Mouse (Mus musculus): ENCODE results near the gene Rplp2.
"Not testable (repeated sequence)": the region's sequence is repeated elsewhere in the genome, so short reads cannot be mapped to it uniquely, and the experiment has no call there.

Rplp2 gene

DNA sequence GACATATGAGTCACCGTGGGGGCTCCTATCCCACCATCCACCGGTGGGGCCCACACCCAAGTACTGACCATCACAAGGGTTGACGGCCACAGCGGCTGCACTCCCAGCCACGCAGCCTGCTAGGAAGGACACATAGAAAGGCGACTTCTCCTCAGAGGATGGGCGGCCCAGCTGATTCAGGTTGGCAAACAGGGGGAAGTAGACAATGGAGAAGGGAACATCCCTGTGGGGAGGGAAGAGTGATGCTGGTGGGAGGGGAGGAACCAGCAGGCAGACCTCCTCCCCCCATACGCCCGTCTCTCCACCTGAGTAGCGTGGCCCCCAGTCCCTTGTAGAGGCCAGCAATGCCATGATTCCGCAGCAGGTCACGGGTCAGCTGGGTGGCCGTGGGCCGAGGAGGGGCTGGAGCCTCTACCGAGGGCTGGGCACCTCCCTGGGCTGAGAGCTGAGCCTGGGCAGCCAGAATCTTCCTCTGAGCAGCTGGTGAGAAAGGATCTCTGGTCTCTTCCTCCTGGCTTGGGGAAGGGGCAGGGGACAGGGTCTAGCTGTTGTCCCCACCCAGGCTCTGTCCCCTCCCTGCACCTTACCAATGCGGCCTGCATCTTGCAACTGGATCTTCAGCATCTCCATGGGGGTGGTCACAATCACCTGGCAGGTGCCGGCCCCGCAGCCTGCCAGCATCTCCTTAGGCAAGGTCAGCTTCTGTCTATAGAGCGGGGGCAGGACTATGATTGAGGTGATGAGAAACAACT lies 15.6 kb upstream of the Rplp2 start:
- no peak for DNase-seq

DNA sequence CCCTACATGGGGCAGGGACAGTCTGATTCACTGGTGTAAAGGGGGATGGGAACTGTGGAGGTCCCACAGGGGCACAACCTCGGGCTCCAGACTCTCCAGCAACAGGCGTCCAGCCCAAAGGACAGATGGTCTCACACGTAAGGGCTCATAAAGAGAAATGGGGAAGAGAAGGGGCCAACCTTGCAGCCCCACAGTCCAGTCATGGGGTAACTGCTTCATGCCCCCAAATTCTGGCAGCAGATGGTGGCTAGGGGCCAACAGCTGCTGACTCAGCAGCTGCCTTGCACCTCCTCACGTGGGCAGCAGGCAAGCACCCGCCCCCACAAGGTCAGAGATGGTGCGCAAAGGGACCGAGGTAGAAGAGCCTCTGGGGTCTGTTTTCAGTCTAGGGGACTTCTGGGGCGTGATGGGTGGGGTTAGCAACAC lies 15.0 kb upstream of the Rplp2 start:
- DNase-seq: peak; percentile 50 to 82

DNA sequence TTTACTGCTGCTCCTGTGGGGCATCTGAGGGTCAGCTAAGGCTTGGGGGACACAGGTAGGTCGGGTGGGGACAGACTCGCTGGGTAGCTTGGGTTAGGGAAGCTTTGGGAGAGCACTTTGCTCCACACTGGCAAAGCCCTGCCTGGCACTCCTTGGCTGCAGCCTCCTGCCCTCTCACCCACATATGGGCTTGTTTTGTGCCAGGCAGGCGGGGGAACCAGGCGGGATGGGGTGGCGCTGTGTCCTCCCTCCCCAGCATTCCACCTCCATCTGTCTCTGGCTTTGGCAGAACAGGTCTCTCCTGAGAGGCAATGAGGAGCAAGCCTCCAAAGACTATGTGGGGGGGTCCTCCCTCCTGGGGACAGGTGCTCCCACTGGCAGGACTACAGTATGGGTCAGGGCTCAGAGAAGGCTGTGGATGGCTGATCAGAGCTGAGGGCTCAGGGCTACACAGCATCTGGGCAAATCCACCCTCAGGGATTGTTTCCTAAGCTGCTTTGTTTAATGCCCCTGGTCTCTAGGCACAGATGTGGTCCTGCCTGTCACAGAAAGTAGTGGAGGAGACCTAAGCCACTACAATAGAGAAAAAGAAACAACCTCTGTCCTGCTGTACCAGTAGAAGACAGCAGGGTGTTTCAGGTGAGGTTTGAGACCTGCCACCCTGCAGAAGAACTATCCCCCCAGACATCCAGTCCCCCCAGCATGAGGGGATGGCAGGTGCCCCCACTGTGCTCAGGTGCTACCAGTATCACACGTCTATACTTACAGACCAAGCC lies 14.2 kb upstream of the Rplp2 start:
- DNase-seq: peak; percentile 69 to 92

DNA sequence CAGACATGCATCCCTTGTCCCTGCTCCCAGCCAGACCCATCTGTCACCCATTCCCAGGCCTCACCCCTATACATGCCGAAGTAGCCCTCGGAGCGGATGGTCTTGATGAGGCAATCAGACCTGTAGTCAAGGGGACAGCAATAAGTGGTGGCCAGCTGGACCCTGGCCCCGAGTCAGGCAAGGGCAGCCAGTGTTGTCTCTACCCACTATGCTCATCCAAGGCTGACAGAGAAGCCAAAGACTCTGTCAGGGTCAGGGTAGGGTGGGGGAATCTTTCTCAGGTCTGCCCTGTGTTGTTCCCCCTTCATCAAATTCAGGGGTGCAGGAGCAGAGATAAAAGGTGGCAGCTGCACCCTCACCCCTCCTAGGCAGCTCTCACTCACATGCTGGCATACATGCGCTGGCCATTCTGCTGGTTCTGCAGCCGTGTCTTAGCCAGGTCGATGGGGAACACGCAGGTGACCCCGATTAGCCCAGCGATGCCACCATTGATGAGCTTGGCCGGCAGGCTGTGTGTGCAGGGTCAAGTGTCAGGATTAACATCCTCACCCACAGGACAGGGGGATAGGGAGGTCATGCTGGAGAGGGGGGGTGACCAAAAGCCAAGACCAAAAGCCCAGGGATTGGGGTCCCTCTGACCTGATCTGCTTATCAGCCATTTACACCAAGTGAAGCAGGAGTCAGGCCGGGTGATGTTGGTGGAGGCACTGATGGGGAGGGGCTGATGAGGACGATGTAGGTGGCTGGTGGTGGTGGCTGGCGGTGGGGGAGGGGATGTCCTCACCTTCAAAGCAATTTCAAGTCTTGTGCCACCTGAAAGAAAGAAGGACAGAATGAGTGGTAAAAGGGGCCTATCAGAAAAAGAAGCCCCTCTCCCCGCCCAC lies 13.4 kb upstream of the Rplp2 start:
- DNase-seq: no peak

DNA sequence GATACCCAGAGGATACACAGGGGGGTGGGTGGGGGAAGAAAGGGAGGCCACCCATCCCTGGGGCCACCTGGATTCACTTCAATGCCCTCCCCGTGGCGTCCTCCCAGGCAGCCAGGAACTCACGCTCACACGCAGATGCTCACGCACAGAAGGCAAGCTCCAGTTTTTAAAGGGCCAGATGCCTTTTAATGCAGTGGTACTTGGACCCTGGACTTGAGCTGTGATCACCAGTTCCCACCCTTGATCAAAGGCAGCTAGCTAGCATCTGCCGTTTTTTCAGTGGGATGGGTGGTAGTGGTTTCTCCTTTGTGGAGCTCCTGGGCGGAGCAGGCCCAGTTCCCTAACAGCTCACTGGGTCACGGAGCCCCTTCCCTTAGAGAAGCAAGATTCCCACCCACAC lies 12.7 kb upstream of the Rplp2 start:
- peak; percentile 49 to 70 for DNase-seq

DNA sequence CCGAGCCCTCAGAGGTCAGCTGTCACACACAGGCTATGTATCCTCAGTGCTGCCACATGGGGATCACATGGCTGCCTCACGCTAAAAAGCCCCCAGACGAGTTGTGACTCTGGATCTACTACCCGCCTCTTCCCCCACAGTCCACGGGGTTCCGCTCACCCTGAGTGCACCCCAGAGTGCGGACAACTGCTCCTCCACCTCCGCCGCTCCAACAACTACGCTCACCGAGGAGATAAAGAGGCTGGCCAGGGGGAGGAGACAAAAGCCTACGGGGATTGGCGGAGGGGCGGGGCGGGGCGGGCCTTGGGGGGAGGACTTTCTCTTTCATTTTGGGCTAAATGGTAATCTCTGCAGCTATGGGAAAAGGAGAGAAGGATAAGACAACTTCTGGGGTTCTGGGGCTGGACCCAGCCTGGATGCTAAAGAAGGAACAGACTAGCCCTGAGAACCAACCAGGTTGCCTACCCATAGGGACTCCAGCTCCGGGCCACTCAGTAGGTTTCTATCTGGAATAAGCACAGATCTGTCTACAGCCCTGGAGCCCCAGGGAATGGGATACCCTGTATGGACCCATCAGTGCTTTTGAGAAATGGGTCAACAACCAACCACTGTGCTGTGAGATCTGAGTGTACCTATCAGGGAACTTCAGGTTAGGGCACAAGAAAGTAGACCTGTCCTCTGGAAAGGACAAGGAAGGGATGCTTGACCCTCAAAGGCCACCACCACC lies 11.9 kb upstream of the Rplp2 start:
- peak; percentile 70 to 83 for DNase-seq

DNA sequence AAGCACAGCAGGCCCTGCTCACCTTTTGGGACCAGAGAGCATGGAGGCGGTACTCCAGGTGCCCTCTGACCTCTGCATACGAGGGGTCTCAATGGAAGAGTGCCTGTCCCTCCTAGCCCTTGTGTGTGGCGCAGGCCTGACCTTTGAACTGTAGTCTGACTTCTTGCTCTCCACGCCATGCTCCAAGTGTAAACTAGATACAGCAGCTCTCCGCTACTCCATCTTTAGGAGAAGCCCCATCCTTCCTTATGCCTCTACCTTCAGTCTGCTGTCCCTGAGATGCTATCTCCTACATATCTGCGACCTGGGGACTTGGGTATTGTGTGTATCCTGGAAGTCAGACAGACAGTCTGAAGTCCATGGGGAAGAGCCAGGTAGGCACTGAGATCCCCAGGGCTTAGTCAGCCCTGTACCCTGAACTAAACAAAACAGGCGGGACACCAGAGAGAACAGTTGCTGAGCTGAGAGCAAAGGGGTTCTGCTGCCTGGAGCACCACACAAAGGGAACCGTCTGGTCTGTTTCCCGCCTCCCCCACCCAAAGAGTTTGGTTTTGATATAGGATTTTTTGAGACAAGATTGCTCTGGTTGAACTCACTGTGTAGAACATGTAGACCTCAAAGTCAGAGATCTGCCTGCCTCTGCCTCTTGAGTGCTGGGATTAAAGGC lies 11.2 kb upstream of the Rplp2 start:
- DNase-seq: peak in 1 of 2 experiments; percentile 52

DNA sequence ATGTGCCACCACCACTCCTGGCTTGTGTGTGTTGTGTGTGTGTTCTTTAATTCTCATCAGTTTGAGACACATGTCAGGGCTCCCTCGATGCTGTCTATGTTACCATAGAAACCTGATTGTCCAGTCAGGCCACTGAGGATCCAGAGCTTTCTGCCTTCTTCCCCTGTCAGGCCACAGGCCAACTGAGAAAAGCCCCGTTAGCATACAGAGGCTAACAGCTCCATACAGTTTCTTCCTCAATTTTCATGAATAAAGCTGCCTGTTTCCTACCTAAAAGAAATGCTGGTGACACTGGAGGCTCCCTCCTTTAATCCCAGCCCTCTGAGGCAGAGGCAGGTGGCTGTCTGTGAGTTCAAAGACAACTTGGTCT lies 10.7 kb upstream of the Rplp2 start:
- no peak for DNase-seq

DNA sequence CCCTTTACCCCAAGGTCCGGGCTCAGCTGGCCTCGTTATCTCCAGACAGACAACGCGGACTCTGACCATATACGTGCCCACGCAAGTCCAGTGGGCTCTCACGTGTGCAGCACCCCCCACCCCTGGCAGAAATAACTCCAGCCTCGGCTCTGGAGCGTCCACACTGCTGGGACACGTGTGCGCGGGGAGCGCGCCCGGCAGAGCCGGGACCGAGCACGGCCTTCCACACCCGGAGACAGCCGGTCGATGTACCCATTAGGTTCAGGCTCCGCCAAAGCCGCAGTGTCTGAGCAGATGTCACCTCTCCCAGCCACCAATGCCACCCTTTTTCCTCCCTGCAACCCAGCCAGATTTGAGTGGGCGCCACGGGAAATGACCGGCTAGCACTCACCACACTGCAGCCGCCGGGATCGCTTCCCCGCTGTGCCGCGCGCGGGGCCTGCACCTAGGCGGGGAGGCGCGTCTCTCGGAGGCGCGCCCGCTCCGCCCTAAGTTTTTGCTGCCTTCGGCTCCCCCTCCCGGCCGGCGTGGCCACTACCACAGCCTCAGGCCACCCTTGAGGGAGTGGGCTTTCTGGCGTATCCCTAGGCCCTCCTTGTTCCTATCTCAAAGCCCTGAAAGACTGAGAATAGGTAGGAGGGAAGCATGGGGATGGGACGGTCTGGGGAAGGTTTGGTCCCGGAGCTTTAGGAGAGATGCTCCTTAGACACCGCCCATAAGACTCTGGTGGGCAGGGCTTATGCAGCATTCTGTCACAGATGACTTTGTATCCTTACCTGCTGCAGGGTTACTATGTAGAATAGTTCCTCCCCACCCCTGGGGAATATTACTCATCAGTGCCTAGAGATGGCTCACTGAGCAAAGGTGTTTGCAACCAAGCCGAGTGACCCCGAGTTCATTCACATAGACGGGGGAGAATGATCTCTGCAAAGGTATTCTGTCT lies 9.7 kb upstream of the Rplp2 start, which contains the start of gene Slc25a22:
TSS of gene Slc25a22 (minus strand) at position 715 of the 943 bp plus-strand sequence.
- DNase-seq: peak; percentile 84 to 89

DNA sequence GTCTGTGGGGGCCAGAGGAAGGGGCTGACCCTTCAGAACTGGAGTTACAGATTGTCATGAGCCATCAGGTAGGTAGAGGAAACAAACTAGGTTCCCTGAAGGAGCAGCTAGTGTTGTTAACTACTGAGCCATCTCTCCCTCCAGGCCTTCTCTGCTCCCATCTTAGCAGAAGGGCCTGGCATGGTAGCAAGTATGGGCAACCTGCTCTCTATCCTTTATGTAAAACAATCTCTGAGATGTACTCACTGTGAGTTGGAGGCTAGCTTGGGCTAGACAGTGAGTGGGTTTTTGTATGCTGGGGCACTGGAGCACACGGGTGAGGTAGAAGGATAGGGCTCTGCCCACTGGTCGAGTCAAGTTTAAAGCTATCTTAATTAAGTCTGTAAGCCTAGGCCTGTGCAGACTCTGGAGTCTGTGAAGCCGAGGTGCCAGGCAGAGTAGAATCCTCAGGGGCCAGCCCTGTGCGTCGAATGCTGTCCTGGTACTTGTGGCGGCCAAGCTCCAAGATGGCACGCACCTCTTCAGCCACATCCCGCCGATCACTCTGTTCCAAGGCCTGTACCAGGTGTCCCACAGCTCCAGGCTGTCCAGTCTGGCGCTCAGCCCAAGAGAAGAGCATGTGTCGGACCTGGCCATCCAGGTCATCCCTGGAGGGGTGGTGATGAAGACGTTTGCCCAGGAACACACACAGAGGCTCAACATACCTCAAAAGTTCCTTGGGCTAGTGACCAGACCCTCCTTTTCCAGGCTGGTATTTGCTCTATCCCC lies 8.8 kb upstream of the Rplp2 start:
- peak in 1 of 2 experiments; percentile 44 for DNase-seq

DNA sequence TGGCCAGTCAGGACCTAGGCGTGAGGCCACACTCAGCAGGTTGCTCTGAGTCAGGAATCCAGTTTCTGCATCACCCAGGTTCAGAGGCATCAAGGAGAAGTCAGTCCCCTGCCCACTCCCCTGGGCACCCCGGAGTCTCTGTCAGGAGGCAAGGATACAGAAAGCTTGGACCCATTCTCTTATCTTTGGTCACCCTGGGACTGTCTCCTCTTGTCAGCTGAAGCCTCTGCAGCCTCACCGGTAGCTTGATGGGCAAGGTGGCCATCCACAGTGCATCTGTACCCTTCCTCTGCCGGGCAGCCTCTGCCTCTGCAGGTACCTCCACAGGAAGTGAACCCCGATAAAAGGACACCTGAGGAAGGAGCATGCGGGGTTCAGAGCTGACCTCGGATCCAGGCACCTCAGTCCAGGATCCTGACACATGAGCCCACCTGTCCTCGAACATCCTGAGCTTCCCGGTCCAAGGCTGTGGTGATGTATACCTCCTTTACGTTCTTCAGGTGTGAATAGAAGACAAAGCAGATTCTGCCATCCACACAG lies 8.0 kb upstream of the Rplp2 start:
- no peak for DNase-seq

DNA sequence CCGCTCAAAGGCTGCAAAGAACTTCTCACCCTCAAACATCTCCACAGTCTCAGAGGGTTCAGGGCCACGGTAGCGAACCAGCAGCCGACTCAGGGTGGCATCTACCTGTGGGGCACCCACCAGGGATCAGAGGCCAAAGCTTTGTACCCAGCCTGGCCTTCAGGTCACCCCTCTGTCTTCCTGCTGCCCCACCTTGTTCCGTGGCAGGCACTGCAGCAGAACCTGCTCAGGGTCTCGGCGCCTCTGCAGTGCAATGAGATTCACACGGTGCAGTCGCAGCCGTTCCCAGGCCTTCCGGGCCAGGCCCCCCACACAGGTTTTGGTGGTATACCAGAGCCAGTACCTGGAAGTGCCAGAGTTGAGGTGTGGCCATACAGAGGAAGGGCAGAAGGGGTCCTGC lies 7.4 kb upstream of the Rplp2 start:
- no peak for DNase-seq

DNA sequence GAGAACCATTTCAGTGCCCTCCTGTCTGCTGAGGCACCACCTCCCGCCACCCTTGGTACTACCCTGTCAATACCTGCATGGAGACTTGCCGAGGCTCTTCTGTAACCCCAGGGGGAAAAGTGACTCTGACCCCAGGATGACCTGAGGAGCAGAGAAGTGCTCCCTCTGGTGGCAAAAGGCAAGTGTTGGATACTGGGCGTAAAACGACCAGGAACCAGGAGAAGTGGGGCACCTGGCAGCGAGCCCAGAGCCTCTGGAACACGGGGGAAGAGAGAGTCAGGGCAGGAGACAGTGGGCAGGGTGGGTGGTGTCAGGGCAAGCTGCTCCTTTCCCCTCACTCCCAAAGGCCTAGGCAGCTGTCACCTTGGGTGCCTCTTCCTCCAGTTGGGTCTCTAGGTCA lies 6.6 kb upstream of the Rplp2 start:
- DNase-seq: peak; percentile 85

DNA sequence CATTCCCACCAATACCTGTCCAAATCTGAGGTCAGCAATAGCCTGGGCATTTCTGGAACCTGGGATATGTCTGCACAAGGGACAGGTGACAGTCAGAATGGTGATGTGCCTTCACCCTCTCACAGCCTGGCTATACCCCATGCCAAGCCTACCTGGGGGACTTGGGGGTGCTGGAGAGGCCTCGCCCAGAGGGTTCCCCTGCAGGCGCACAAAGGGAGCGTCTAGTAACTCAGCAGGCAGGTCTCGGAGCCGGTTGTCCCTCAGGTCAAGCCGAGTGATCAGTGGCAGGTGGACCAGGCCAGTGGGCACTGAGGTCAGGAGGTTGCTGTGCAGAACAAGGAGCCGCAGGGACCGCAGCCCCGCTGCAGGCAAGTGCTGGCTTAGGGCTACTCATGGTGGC lies 5.7 kb upstream of the Rplp2 start:
- DNase-seq: peak in 1 of 2 experiments; percentile 41

DNA sequence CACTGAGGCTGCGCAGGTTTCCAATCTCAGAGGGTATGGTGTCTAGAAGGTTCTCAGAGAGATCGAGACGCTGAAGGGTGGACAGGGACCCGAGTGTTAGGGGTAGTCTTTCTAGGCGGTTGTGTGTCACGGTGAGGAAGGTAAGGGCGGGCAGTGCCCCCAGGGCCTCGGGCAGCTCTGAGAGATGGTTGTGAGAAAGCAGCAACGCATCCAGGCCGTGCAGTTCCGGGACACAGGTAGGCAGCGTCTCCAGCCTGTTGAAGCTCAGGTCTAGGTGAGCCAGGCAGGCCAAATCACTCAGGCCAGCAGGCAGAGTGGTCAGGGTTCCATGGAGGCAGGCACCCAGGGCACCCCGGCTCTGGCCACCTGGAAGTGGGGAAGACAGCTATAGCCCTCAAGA lies 5.0 kb upstream of the Rplp2 start:
- DNase-seq: peak in 1 of 2 experiments; percentile 32

DNA sequence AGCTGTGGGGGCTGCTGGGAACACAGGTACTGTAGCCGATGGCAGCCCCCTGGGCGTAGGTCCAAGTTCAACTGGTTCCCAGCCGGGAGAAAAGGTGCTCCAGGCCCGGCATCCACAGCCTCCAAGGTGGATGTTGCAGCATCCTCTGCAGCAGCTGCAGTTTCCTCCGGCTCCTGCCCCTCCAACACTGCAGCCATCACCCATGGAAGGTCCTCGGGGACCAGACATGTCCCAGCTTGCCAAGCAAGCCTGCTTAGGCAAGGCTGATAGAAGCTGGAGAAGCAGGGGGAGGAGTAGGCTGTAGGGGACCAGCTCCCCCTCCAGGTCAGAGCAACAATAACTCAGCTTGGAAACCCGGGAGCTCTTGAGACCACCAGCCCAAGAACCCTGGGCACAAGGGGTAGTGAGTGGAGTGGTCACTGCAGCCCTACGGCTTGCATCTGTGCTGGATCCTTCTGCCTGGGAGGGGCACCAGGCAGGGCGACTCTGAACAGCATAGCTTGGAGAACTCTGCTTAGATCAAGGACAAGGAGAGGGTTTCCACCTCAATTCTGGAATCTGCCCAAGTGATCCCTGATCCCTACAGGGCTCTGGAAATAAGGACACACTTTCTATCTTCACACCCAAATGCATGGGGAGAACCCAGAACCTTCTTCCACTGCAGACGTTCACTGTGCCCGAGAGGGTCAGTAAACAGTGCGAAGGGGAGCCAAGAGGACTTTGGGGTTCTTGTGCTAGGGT lies 3.9 kb upstream of the Rplp2 start:
- peak in 1 of 2 experiments; percentile 50 for DNase-seq

DNA sequence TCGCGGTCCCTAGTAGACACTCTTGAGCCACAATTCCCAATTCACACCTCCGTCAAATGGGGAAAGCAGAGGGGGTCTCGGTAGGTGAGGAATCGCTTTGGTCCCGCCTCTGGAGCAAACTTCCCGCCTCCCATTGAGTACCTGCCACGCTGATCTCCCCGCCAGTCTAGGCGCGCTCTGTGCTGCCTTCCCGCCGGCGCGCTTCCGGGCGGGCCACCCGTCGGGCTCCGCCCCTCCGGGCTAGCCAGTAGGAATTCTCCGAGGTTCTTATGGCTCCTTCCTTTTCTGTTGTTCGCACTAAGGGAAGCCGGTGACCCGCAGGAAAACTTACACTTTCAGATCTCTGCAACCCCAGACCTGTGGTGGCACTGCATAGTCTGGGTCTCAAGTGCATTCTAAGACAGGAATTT lies 3.3 kb upstream of the Rplp2 start, which contains the start of gene Pidd1:
TSS of gene Pidd1 (minus strand) at position 198 of the 410 bp plus-strand sequence.
- peak; percentile 77 to 88 for DNase-seq

DNA sequence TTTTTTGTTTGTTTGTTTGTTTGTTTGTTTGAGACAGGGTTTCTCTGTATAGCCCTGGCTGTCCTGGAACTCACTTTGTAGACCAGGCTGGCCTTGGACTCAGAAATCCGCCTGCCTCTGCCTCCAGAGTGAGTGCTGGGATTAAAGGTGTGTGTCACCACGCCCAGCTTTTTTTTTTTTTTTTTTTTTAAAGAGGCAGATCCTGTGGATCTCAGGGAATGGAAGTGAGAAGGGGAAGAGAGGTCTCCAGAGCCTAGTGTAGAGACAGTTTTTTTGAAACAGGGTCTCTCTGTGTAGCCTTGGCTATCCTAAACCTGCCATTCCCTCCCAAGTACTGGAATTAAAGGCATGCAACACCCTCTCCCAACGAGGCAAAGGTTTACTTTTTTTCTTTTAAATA lies 796 bp upstream of the Rplp2 start:
- DNase-seq: not testable (repeated sequence)

DNA sequence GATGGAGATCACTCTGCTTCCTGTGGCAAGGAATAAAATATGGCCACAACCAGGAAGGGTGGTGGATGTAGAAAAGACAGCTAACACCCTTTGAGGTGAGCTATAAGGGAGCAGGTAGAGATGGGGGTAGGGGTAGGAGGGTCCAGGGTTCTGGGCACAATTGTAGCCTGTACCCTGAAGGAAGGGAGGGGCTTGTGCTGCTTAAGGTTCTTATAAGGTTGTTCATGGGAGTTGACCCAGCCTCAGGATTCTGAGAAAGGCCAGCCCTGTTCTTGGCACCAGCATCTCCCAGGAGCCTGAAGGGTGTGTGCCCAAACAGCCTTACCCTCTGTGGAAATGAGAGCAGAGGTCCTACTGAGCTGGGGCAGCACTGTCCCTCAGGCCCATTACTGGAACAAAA lies 4.8 kb downstream of the Rplp2 start:
- no peak for DNase-seq
